Mouse (Mus musculus) small intestine, adult 2 months (tissue): ENCODE measurements around the gene Mkrn3.

Experiments used
- CTCF ChIP-seq: fragments of 200-500 bp; IDR thresholded peaks from 2 replicates; pipeline ENCODE4 v1.5.1; 2012; ENCODE audit warnings: low read depth, mild to moderate bottlenecking, control low read depth, inconsistent platforms, low read length, moderate library complexity, mixed read lengths; ENCODE audit not compliant: insufficient replicate concordance, insufficient read length; ENCODE audit errors: extremely low read depth
- POLR2A ChIP-seq: fragments of 200-500 bp; IDR thresholded peaks from 2 replicates; pipeline ENCODE4 v1.6.1; 2012; ENCODE audit warnings: low read depth, mild to moderate bottlenecking, control low read depth, inconsistent platforms, low read length, moderate library complexity

GRCm38 (mm10) chr7:62376510-62377304 lies 43.2 kb downstream of the Mkrn3 start, which contains the start of gene Magel2:
- TF ChIP-seq POLR2A (no peak), CTCF (no peak)
